Mouse (Mus musculus) urinary bladder, postnatal 14 days (tissue): ENCODE results near the gene Msmp.
A peak's percentile ranks its signal among the peaks of the same experiment; 100 is the strongest.

Experiments used
- DNase-seq: peaks from one replicate; pipeline ENCODE4 v3.0.0; 2021; ENCODE audit warnings: low spot score

Gene Msmp

GRCm38 (mm10) chr4:43593453-43593852, 9.2 kb upstream of the Msmp start:
- no peak for DNase-seq

- no peak for DNase-seq
These were observed 7.7 kb upstream of the Msmp start for GRCm38 (mm10) chr4:43591961-43592360.

- no peak for DNase-seq
These were observed 7.2 kb upstream of the Msmp start for GRCm38 (mm10) chr4:43591543-43591942.

- no peak for DNase-seq
These were observed 3.4 kb upstream of the Msmp start for GRCm38 (mm10) chr4:43587681-43588080.

- DNase-seq, result no peak
These were observed 2.1 kb upstream of the Msmp start for GRCm38 (mm10) chr4:43586411-43586810.

- no peak for DNase-seq
These were observed 1.4 kb upstream of the Msmp start for GRCm38 (mm10) chr4:43585682-43586081.

- no peak for DNase-seq
These were observed 873 bp downstream of the Msmp start for GRCm38 (mm10) chr4:43583421-43583820.

GRCm38 (mm10) chr4:43582241-43582640, 2.1 kb downstream of the Msmp start:
- DNase-seq, result no peak

- DNase-seq, result no peak
These were observed 2.9 kb downstream of the Msmp start for GRCm38 (mm10) chr4:43581381-43581780.

GRCm38 (mm10) chr4:43580721-43581120, 3.6 kb downstream of the Msmp start:
- DNase-seq, result no peak

- DNase-seq, result no peak
These were observed 4.6 kb downstream of the Msmp start for GRCm38 (mm10) chr4:43579731-43580130.

- DNase-seq, result no peak
These were observed 5.0 kb downstream of the Msmp start for GRCm38 (mm10) chr4:43579256-43579655.

GRCm38 (mm10) chr4:43578376-43579204, 5.7 kb downstream of the Msmp start, which contains the start of the genes Rgp1 and Gba2:
TSS of gene Rgp1 (plus strand) at chr4:43578715.
TSS of gene Gba2 (minus strand) at chr4:43578873.
- DNase-seq, result peak; percentile 89

- no peak for DNase-seq
These were observed 6.9 kb downstream of the Msmp start for GRCm38 (mm10) chr4:43577237-43577881.

GRCm38 (mm10) chr4:43575356-43575755, 8.9 kb downstream of the Msmp start:
- DNase-seq, result no peak

GRCm38 (mm10) chr4:43573561-43573960, 10.7 kb downstream of the Msmp start:
- no peak for DNase-seq

GRCm38 (mm10) chr4:43571395-43572045, 12.8 kb downstream of the Msmp start:
- DNase-seq, result no peak

GRCm38 (mm10) chr4:43567140-43567539, 17.2 kb downstream of the Msmp start:
- DNase-seq, result no peak

GRCm38 (mm10) chr4:43564231-43564630, 20.1 kb downstream of the Msmp start:
- no peak for DNase-seq

GRCm38 (mm10) chr4:43563601-43563875, 20.8 kb downstream of the Msmp start:
- DNase-seq, result no peak

- DNase-seq, result no peak
These were observed 21.3 kb downstream of the Msmp start for GRCm38 (mm10) chr4:43562769-43563600.
